Comparison of ENCODE assay signal across 8 mouse cellular contexts in genomic region chr8:83900266-83900956, GRCm38 (mm10). TPM values are rescaled to one million over a fixed set of nuclear protein-coding genes. Genes with fewer than 3 reads are reported as not detected.
DNase-seq lines count a peak whose midpoint lies in the region; ATAC-seq and TF ChIP-seq lines count a peak whose summit lies in the region.

No protein-coding gene starts in this region.

- H3K36me3 ChIP-seq in heart, embryonic 12.5 days: no peaks in the 10 kb centered on the region
- no peaks in the 10 kb centered on the region for H3K36me3 ChIP-seq in hindbrain, embryonic 16.5 days (ENCODE audit: control insufficient read depth, insufficient read depth, low read length)
- peaks cover under 1% of the 10 kb centered on the region; the same call in 1 of the 2 replicates for H3K36me3 ChIP-seq in midbrain, embryonic 10.5 days

- ATAC-seq in heart, embryonic 12.5 days (ENCODE audit: insufficient number of reproducible peaks, low FRiP score): peak; percentile 7; the same call in 1 of the 2 replicates
- ATAC-seq in hindbrain, embryonic 16.5 days: no peak

- peak; percentile 20; the same call in 1 of the 2 replicates for TF ChIP-seq POLR2A in brain, embryonic 14.5 days (IDR thresholded peaks at IDR 0.05; ENCODE audit: borderline replicate concordance, extremely low read depth, insufficient read depth, insufficient read length, poor library complexity, severe bottlenecking)

- H3K4me1 ChIP-seq in heart, embryonic 12.5 days (replicated peaks): peaks cover 54% of the 10 kb centered on the region
- H3K4me1 ChIP-seq in hindbrain, embryonic 16.5 days (ENCODE audit: control insufficient read depth, insufficient read depth, low read depth, low read length): peaks cover 40% of the 10 kb centered on the region
- H3K4me1 ChIP-seq in midbrain, embryonic 10.5 days: peaks cover 74% of the 10 kb centered on the region

- no peak for TF ChIP-seq CTCF in brain, embryonic 14.5 days (IDR thresholded peaks at IDR 0.05; ENCODE audit: borderline replicate concordance, extremely low read depth, insufficient read depth, insufficient read length)

- no peaks in the 10 kb centered on the region for H3K9me3 ChIP-seq in heart, embryonic 12.5 days (replicated peaks)
- H3K9me3 ChIP-seq in hindbrain, embryonic 16.5 days (ENCODE audit: control insufficient read depth, low read length): no peaks in the 10 kb centered on the region
- no peaks in the 10 kb centered on the region for H3K9me3 ChIP-seq in midbrain, embryonic 10.5 days (replicated peaks)

- peak overlapping the region; percentile 87 for H3K4me3 ChIP-seq in heart, embryonic 12.5 days
- peak overlapping the region; percentile 93 for H3K4me3 ChIP-seq in hindbrain, embryonic 16.5 days (ENCODE audit: low read length)
- H3K4me3 ChIP-seq in midbrain, embryonic 10.5 days: peak overlapping the region; percentile 92

- no peak for DNase-seq in heart, postnatal 36 days
- DNase-seq in A20 (ENCODE audit: low read depth, low spot score): peak; percentile 18
- DNase-seq in brain, embryonic 14.5 days (ENCODE audit: low read depth): peak; percentile 70
- no peak for DNase-seq in midbrain, embryonic 10.5 days (ENCODE audit: low spot score)
- no peak for DNase-seq in cerebellum, postnatal 36 days
- DNase-seq in adrenal gland, postnatal 4 days (ENCODE audit: low spot score in 2 of 2): no peak

- intact Hi-C loops in heart, postnatal 36 days (cut with DNase I): no loop called here

- H3K27ac ChIP-seq in heart, embryonic 12.5 days (ENCODE audit: poor library complexity, severe bottlenecking): peak overlapping the region; percentile 95
- peak overlapping the region; percentile 100 for H3K27ac ChIP-seq in hindbrain, embryonic 16.5 days (ENCODE audit: low read depth, low read length)
- peak overlapping the region; percentile 94 for H3K27ac ChIP-seq in midbrain, embryonic 10.5 days (replicated peaks)

- peaks cover 16% of the 10 kb centered on the region for H3K27me3 ChIP-seq in heart, embryonic 12.5 days (replicated peaks)
- no peaks in the 10 kb centered on the region; the same call in 1 of the 2 replicates for H3K27me3 ChIP-seq in hindbrain, embryonic 16.5 days (replicated peaks; ENCODE audit: control insufficient read depth, insufficient read depth, low read length)
- H3K27me3 ChIP-seq in midbrain, embryonic 10.5 days (ENCODE audit: low read depth, poor library complexity, severe bottlenecking): peaks cover 30% of the 10 kb centered on the region

- 5% methylated on average over 69 of the region's 100 CpGs for WGBS in heart, embryonic 12.5 days
- WGBS in hindbrain, embryonic 16.5 days: under 1% methylated on average over 63 of the region's 100 CpGs
- WGBS in midbrain, embryonic 10.5 days: under 1% methylated on average over 98 of the region's 100 CpGs

- H3K4me2 ChIP-seq in heart, embryonic 12.5 days: peak overlapping the region; percentile 99
- H3K4me2 ChIP-seq in hindbrain, embryonic 16.5 days (ENCODE audit: low read length): peak overlapping the region; percentile 83

- H3K9ac ChIP-seq in heart, embryonic 12.5 days: peak overlapping the region; percentile 91
- H3K9ac ChIP-seq in hindbrain, embryonic 16.5 days (ENCODE audit: low read depth, low read length): peak overlapping the region; percentile 98

RNA-seq across cellular contexts. Expression of gene Adgrl1, which starts 0.5 kb away (rescaled TPM):
- polyA plus RNA-seq in heart, embryonic 12.5 days (2016; fragmentation: Nextera tagmentation; extraction: Ambion mirVana): 11.2 and 11.4 TPM in 2 replicates
- total RNA-seq in heart, postnatal 36 days (2021): 10 to 100 TPM; 13.9 to 15.0 TPM
- 237 and 327 TPM in 2 replicates for polyA plus RNA-seq in brain, embryonic 14.5 days (2012; rRNA removed)
- polyA plus RNA-seq in hindbrain, embryonic 16.5 days (2015; fragmentation: Nextera tagmentation; extraction: Ambion mirVana): 50.9 and 53.0 TPM in 2 replicates
- 8.6 and 11.3 TPM in 2 replicates for polyA plus RNA-seq in midbrain, embryonic 10.5 days (2016; fragmentation: Nextera tagmentation; extraction: Ambion mirVana)
- total RNA-seq in adrenal gland, postnatal 4 days (2021): 100 to 1,000 TPM; 103 to 109 TPM

RNA-seq across cellular contexts. Expression of gene Gm10644, which starts 54.6 kb away (rescaled TPM):
- polyA plus RNA-seq in heart, embryonic 12.5 days (2016; fragmentation: Nextera tagmentation; extraction: Ambion mirVana): 0.34 and 0.40 TPM in 2 replicates
- total RNA-seq in heart, postnatal 36 days (2021): under 1 TPM; 0.92 to 0.95 TPM
- 0.62 and 0.77 TPM in 2 replicates for polyA plus RNA-seq in brain, embryonic 14.5 days (2012; rRNA removed)
- polyA plus RNA-seq in hindbrain, embryonic 16.5 days (2015; fragmentation: Nextera tagmentation; extraction: Ambion mirVana): 0.97 and 0.98 TPM in 2 replicates
- polyA plus RNA-seq in midbrain, embryonic 10.5 days (2016; fragmentation: Nextera tagmentation; extraction: Ambion mirVana): 0.94 and 1.0 TPM in 2 replicates
- total RNA-seq in adrenal gland, postnatal 4 days (2021): under 1 TPM; 0.62 to 0.70 TPM

RNA-seq across cellular contexts. Expression of gene Asf1b, which starts 54.9 kb away (rescaled TPM):
- 55.0 and 58.3 TPM in 2 replicates for polyA plus RNA-seq in heart, embryonic 12.5 days (2016; fragmentation: Nextera tagmentation; extraction: Ambion mirVana)
- 1 to 10 TPM; 1.2 to 2.4 TPM for total RNA-seq in heart, postnatal 36 days (2021)
- polyA plus RNA-seq in brain, embryonic 14.5 days (2012; rRNA removed): 20.3 and 31.9 TPM in 2 replicates
- polyA plus RNA-seq in hindbrain, embryonic 16.5 days (2015; fragmentation: Nextera tagmentation; extraction: Ambion mirVana): 9.8 and 14.6 TPM in 2 replicates
- polyA plus RNA-seq in midbrain, embryonic 10.5 days (2016; fragmentation: Nextera tagmentation; extraction: Ambion mirVana): 106 and 115 TPM in 2 replicates
- 10 to 100 TPM; 16.9 to 20.1 TPM for total RNA-seq in adrenal gland, postnatal 4 days (2021)

Comparison
In these comparisons a context has a peak if more than half of its experiments do, and no peak if none do; other contexts are left out.
1. DNase-seq: peak in A20 (single experiment) and brain, embryonic 14.5 days (single experiment); none in heart, postnatal 36 days (0 of 2), midbrain, embryonic 10.5 days (single experiment), cerebellum, postnatal 36 days (0 of 2) and adrenal gland, postnatal 4 days (0 of 2).
2. Peak in every context shown above with its lines, with median percentiles within 50 percentile points of each other: H3K27ac ChIP-seq and H3K4me3 ChIP-seq.